Mouse (Mus musculus): ENCODE results near the gene Foxn2.

GRCm38 (mm10) chr17:88404471-88404870 lies 36.0 kb upstream of the Foxn2 start:
- TF ChIP-seq CTCF (IDR thresholded peaks at IDR 0.05; ENCODE audit: low read depth, low read length) (no peak), POLR2A (IDR thresholded peaks at IDR 0.05; ENCODE audit: borderline replicate concordance, low read depth, low read length) (no peak)

Data from bone marrow macrophage, adult 2 months (primary cell).